Mouse (Mus musculus) right cerebral cortex, postnatal 25 days (tissue): ENCODE results near the gene Dph2.

Experiments
- DNase-seq: peaks from one replicate; pipeline ENCODE4 v3.0.0; 2022

Gene Dph2

DNA sequence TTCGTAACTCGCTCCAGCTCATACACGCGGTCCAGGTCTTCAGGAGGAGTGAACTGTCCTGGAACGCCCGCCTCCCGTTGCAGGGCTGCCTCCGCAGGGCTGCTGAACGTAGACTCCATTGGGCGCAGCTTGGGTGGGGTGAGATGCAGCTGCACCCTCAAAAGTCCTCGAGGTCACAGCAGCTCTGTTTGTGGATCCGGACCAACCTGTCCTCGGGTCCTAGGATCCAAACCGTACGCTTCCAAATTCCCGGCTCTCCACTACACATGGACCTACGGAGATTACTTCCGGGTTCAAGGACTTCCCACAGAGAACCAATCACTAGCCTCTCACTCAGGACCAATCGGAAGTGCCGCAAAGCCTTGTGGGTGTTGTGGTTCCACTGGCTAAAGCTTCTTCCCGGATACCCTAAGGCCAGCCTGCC is at the start of gene Dph2:
Gene Dph2 (minus strand): TSS at position 295 of the 424 bp plus-strand sequence.
- DNase-seq = peak; percentile 83

DNA sequence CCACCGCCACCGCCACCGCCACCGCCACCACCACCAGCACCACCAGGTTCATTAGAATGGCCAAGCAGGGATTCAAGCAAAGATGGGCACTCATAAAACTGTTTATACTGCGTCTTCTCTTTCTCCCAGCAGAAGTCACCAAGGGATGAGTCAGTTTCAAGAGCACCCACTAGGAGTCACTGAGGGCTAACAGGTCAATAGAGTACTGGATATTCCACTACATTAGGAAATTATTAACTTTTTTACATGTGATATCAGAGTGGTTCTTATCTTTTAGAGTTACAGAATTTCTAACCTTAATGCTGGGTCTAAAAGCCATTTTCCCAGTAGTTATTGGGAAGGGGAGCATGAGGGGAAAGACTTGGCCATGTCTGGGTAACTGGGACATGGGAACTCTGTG is 45.1 kb upstream of the Dph2 start:
- DNase-seq = no peak

DNA sequence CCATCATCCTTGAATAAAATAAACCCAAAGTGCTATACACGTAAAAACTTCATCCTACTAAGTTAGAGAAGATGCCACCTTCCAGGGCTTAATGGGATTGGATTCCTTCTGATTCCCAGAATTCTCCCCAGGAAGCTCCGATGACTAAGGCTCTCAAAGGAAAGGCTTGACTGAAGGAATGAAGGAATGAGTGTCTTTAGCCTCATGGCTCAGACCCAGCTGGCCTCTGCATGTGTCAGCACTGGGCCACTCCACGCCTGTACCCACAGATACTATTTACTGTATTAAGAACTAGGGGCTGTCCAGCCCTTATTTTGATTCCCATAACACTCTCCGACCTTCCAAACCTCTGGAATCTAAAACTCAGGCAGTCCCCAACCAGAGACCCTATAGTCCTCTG is 42.2 kb upstream of the Dph2 start:
- no peak for DNase-seq

DNA sequence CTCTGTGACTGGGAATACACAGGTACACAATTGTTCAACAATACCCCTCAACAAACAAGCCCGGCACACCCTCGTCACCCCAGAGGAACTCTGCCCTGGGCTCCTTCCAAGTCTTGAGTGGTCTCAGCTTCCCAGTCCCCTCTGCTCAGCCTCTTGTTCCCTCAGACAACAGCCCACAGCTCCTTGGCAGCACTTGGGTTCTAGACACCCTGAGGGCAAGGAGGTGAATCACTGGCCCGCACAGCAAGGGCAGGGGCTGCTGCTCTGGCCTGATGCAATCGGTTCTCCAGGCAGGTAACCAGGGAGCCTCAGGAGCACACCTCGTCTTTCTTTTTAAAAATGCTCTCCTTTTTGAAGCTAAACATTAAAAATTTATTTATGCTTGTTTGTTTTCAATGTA is 41.4 kb upstream of the Dph2 start:
- no peak for DNase-seq

DNA sequence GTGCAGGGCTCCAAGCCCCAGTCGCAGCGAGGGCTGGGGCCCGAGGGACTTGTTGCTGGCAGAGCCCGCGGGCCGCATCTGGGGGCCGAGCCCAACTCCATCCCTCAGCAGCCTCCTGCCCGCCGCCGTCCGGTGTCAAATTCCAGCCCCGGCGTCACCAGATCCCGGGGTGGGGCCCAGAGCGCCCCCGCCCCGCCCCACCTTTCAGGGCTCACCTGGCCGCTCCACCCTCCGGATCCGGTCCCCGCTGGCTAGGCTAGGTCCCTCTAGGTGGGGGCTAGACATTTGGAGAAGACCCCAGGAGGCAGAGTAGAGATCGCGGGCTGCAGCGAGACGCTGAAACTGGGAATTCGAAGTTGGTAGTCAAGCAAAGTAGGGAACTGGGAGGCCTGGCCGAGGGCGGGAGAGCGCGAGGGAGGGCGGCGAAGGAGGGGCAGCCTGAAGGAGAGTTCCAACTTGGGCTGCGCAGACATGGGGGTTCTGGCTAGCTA is 37.6 kb upstream of the Dph2 start, which contains the start of gene Artn:
Gene Artn (minus strand): TSS at position 373 of the 491 bp plus-strand sequence.
- no peak for DNase-seq

DNA sequence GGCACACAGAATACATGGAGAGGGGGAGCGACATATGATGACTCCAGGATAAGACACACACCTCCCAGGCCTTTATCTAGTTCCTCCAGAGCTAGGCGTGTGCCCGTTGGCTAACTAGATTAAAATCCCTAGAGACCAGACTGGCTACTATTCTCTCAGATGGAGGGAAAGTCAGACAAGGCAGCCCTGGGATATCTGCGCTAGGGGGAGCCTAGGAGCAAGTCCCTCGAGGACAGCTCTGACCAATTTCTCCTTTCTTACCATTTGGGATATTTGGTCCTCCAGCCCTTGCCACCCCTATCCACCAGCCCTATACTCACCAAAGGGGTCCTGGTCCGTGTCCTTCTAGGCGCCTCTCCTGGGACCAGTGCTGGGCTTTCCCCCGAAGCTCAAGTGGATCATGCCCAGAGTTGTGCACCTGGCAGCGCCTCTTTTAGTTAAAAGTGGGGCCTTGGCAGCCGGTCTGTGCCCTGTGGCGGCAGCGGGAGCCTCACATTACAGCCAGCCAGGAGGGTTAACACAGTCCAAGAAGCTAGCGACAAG is 36.9 kb upstream of the Dph2 start:
- peak; percentile 54 for DNase-seq

DNA sequence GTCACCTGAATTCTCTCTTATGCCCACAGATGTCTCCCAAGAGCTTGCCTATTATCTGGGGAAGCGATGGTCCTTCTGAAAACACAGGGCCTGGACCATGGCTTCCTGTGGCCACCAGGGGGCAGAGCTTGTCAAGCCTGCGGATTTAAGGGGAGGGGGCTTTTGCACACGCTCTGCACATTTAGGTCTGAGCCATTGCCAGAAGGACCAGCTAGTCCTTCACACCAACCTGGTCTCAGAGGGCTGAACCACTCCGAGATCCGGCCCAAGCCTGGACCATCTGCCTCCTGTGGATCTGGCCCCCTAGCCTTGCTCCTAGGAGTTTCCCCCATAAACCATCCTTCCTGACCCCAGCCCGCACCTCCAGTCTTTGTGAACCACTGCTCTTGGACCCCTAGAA is 36.4 kb upstream of the Dph2 start:
- DNase-seq = no peak

DNA sequence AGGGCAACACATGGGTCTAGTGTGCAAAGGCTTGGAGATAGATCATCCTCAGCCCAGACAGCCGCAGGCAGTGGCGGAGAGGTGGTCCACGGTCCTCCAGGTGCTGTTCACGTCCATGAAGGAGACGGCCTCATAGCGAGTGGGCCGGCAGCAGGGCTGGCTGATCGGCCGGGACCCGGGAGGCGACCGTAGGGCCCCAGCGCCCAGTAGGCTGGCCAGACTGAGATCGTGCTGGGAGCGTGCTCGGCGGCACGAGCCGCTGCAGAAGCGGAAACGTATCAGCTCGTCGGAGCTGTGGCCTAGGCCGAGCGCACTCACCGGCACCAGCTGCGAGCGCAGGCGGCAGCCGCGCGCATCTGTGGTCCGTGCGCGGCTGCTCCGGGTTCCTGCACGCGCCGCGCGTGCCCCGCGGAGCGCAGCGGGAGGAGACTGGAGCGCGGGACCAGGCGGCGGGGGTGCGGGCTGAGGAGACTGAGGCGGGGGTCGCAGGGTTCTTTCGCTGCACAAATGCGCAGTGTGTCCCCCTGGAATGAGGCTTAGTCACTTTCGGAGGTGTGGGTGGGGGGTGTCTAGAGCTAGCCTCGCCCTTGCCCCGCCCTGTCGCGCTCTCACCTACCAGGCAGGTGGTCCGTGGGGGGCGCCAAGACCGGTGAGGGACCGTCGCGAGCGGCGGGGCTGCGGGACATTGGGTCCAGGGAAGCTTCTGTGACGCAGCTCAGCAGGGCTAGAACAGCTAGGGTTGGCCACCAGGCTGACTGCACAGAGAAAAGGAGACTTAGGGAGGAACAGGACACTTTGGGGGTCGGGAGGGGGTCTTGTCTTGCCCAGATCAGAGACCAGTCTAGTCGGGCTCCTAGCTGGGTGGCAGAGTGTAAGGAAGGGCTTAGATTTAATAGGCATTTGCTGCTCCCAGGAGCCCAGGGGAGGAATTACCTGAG is 35.0 kb upstream of the Dph2 start:
- peak; percentile 78 for DNase-seq

DNA sequence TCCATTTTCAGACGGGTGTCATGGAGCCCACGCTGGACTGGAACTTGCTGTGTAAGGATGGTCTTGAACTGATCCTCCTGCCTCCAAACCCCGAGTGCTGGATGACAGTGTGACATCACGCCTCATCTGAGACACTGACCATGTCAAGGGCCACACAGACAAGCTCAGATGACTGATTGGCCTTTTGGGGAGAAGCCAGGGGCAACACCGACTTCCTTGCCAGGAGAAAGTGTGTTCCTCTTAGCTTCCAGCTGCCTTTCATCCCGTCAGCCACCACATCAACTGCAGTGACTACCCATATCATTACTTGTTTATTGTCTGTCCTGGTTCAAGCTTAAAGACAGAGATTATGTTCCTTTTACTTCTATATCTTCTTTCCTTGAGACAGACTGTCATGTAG is 33.1 kb upstream of the Dph2 start:
- no peak for DNase-seq

DNA sequence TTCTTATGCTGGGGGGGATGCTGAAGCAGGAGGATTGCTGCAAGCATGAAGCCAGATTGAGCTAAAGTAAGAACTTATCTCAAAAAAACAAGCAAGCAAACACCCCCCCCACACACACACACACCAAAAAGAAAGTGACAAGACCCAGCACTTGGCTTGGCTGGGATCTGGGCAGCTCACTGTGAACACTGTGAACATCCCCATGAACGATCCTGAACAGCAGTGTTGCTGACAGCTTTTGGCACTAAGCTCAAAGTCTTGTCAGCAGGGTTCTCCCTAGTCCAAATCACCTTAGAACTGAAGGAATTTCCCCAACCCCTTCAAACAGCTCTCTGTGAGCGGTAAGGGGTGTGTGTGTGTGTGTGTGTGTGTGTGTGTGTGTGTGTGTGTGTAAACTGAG is 31.6 kb upstream of the Dph2 start:
- DNase-seq = no peak

DNA sequence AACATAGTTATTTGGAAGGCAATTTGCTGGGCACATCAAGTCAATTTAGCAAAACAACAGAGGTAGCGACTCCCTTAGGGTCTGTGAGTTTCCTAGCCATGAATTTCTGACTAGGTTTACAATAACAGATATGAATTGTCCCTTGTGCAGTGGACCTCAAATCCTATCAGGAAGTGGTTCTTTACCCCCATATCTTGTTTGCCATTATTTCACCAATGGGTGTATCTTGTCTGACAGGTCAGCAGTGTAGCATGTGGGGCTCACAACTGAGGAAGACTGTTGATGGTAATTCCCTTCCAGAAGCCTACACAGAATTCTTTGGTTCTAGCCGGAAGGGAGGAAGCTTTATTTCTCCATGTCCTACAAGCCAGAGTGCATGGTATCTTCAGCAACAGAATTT is 29.5 kb upstream of the Dph2 start:
- DNase-seq = no peak

DNA sequence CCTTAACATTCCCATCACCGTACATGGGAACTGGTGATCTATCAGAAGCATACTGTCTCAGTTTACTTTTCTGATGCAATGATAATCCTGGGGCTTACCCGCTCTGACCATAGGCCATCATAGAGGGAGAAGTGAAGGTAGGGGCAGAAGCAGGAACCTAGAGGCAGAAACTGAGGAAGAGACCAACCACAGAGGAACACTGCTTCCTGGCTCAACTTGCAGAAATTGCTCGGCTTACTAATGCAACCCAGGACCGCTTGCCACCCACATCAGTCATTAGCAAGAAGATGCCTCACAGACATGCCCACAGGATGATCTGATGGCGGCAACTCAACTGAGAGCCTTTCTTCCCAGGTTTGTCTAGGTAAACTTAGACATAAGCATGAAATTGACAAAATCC is 26.9 kb upstream of the Dph2 start:
- no peak for DNase-seq

DNA sequence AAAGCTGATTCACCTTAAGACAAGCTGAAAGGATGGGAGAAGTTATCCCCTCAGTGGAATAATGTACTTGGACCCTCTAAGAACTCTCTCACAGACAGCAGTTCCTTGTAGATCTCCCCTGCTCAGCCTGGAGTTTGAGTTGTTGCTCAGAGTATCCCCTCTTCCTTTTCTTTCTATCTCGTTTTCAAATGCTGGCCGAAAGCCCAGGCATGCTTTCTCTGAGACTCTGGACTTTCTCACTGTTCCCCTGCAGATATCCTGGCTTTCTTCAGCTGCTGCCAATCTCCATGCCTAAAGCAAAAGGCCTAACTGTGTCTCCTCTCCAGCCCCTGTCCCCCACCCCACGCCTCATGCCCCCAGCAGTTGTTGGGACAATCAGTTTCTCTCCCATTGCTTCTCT is 26.4 kb upstream of the Dph2 start:
- no peak for DNase-seq

DNA sequence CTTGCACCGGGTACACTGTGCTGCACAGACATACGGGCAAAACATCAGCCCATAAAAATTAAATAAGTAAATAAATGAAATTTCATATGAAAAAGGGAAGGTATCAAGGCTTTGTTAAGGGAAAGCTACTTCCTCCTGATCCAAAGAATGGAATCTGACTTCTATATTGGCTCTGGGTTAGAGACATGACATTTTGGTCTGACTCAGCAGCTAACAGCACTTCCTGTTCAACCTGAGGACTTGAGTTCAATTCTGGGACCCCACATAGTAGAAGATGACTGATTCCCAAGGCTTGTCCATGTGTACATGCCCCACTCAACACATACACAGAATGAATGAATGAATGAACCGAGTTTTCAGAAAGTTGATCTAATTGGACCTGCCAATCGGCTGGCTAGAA is 26.0 kb upstream of the Dph2 start:
- no peak for DNase-seq

DNA sequence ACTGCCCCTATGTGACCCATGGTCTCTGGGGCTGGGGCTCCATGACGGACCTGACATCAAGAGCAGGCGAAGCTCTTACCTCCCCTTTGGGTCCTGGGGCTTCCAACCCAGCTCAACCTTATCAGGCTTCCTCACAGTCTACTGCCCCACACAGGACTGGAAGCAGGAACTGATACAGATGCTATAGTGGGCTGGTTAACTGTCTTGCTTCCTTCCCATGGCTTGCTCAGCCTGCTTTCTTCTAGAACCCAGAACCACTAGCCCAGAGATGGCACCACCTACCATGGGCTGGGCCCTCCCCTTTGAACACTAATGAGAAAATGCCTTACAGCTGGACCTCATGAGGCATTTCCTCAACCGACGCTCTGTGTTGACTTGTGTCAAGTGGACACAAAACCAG is 25.6 kb upstream of the Dph2 start:
- DNase-seq = no peak

DNA sequence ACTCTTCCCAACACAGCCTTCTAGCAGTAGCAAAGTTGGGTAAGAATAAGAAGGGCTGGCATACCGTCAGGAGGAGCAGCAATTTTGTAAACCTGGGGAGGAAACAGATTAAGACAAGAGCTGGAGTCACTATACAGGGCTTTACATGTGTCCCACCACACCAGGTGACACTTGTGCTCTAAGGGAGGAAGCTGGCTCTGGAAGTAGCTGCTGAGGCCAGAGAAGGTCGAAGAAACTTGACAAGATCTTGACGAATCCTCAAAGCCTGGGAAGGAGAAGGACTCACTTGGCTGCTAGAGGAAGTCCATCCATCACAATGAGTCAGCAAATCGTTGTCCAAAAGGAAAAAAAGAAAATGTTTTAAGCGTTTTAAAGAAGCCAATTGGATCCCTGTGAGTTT is 24.6 kb upstream of the Dph2 start:
- DNase-seq = no peak

DNA sequence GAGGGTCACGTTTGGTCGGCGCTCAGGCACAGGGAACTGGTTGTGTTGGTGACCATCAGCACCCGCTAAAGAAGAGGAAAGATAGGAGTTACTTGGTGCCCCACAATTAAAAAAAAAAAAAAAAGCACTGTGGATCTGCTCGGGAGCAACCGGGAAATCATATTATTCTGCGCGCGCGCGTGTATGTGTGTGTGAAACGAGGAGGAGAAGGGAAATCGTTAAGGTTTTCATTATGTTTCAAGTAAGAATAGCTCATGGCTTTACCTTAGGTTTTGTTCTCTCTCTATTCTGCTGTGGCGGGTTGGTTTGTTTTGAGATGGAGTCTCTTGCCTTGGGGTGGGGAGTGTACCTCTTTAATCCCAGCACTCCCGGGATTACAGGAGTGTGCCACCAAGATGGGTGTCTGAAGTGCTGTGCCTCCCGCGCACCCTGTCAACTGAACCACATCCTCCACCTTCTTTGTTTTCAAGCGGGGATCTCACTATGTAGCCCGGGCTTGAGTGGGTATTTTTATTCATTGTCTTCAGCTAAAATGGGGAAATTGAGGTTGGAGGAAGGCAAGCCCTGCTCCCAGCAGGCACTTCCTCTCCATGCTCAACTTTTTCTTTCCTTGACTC is 23.8 kb upstream of the Dph2 start:
- no peak for DNase-seq

DNA sequence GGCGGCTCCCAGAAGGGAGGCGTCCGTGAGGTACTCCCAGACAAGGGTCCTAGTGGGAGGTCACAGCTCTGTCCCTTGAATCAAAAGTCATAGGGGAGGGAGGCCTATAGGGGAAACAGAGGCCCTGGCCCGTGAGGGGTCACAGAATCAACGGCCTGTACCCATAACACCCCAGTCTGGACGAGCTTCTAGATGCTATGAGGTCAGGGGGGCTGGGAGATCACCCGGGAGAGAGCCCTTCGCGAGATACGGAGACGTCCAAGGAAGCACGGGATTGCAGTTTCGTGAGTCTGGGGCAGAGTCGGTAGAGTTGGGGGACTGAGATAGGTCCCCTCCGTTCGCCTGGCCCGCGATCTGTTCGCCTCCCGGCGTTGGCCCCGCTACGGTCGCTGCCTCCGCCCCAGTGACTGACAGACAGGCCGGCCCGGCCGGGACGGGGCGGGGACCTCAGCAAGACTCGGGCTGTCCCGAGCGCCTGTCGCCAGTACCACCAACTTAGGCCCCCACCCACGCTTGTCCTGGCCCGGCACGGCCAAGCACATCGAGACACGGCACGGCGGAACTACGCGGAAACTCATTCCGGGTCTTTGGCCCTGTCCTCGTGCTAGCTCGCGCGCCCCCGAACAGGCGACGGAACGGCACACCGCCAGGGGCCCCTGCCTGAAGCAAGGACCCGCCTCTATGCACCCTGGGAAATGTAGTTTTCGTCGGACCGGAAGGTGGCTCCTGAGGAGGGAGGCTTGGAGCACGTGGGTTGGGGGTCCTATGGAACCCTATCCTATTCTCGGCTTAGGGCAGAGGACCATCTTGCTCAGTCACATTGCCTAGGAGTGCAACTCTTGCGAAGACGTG is 23.0 kb upstream of the Dph2 start, which contains the start of gene Ipo13:
Gene Ipo13 (minus strand): TSS at position 409 of the 852 bp plus-strand sequence.
- peak; percentile 94 for DNase-seq

DNA sequence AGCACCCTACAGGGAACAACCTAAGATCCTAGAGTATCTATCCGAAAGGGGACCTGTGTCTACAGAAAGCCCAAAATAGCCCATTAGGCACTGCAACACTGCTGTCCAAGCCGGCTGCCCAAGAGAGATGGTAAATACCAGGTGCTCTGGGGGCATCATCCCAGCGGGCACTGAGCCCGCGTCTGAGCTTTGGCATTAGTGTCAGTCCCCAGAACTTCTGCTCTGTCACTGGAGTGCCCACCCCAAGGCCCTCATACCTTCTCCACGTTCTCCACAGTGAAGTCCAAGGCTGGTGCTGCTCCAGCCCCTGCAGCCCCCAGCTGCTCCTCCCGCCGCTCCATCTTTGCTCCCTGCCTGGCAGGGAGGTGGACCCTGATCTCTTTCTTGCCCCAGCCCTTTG is 22.2 kb upstream of the Dph2 start:
- DNase-seq = no peak

DNA sequence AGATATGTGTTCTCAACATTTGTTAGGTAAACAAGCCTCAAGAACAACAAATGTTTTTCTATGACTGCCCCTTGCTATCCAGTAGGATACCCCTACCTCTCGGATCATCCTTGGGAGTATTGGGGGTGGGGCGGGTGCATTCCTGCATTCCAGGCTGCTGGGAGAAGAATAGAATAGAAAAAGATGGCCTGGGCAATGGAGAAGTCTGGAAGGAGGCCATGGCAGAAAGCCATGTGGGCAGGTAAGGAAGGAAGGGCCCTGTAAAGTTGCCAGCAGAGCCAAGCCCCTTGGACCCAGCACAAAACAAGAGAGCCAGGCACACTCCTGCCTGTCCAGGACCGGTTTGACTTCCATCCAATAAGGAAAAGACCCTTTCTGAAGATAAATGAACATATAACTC is 21.6 kb upstream of the Dph2 start:
- no peak for DNase-seq

DNA sequence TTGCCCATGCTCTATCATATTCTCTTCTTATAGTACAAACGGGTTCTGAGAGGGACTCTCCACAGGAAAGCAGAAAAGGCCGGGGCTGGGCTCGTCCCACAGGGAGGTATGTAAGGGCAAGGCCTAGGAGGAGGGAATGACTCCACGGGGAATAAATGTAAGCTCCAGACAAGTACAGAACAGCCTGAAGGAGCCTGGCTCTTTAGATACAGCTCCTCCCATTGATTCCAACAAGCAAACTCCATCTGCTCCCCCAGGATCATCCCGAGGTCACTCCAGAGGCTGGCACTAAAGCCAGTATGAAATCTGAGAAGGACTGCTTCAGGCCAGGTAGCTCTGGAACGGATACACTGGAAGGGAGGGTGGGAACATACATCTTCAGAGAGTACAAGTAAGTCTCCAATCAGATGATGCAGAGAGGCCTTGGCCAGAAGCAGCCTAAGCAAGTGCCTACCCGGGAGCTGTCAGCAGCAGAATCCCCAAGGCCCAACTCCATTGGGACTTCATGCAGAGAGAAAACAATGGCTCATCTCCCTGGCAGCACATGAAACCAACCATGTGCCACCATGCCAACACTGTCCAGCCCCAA is 20.9 kb upstream of the Dph2 start:
- DNase-seq = no peak

DNA sequence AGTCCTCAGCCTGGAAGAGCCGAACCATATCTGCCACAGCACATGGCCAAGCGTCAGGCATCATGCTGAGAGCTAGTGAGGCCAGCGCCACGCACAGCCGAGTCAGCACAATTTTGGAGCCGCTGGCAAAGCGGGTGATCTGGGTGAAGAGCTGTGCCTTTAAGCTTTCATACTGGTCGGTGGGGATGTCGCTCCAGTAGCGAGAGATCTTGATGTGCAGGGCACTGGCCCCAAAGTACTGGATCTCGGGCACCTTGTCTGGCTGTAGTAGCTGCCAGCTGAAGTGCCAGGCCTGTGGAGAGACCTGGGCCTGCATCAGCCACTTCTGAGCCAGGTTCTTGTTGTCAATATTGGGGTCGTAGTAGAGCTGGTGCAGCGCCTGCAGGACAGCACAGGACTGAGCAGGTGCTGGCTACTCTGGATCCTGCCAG is 20.3 kb upstream of the Dph2 start:
- no peak for DNase-seq
